Mouse (Mus musculus): Measurements from ENCODE around the gene Scaf11. TPM values are rescaled to one million over a fixed set of nuclear protein-coding genes. Genes with fewer than 3 reads are reported as not detected.

Scaf11 gene
- 26.0 TPM for polyA plus RNA-seq (2017; shearing (Covaris generic))

GRCm38 (mm10) chr15:96460730-96461540 is at the start of gene Scaf11:
Gene Scaf11, minus strand, starts transcription at chr15:96460843.

Other genes starting within 250 kb of the Scaf11 start
- gene Arid2, start 173.3 kb downstream of the Scaf11 start, polyA plus RNA-seq (2017; shearing (Covaris generic)) = 22.0 TPM
- 82.2 TPM for gene Slc38a1, start 182.1 kb upstream of the Scaf11 start, polyA plus RNA-seq (2017; shearing (Covaris generic))
- 102 TPM for gene Slc38a2, start 238.9 kb upstream of the Scaf11 start, polyA plus RNA-seq (2017; shearing (Covaris generic))

Measured in activated CD4-positive, CD25-positive, alpha-beta regulatory T cell, adult 9 weeks (primary cell).